Mouse (Mus musculus): ENCODE measurements around the gene Lhpp.

Gene Lhpp

GRCm38 (mm10) chr7:132682336-132682735 is 71.9 kb downstream of the Lhpp start:
- DNase-seq (ENCODE audit: low read depth), result no peak

- DNase-seq (ENCODE audit: low read depth), result no peak
These were observed 72.5 kb downstream of the Lhpp start for GRCm38 (mm10) chr7:132682901-132683300.

- no peak for DNase-seq (ENCODE audit: low read depth)
These were observed 73.5 kb downstream of the Lhpp start for GRCm38 (mm10) chr7:132683923-132684322.

GRCm38 (mm10) chr7:132686515-132686914 is 76.1 kb downstream of the Lhpp start:
- peak; percentile 69 for DNase-seq (ENCODE audit: low read depth)

- DNase-seq (ENCODE audit: low read depth), result no peak
These were observed 77.5 kb downstream of the Lhpp start for GRCm38 (mm10) chr7:132687897-132688296.

GRCm38 (mm10) chr7:132688721-132689120 is 78.3 kb downstream of the Lhpp start:
- DNase-seq (ENCODE audit: low read depth), result no peak

- DNase-seq (ENCODE audit: low read depth), result no peak
These were observed 79.3 kb downstream of the Lhpp start for GRCm38 (mm10) chr7:132689722-132690121.

GRCm38 (mm10) chr7:132690716-132691472 is 80.5 kb downstream of the Lhpp start:
- DNase-seq (ENCODE audit: low read depth), result no peak

GRCm38 (mm10) chr7:132692719-132693118 is 82.3 kb downstream of the Lhpp start:
- DNase-seq (ENCODE audit: low read depth), result no peak

GRCm38 (mm10) chr7:132693561-132693960 is 83.1 kb downstream of the Lhpp start:
- no peak for DNase-seq (ENCODE audit: low read depth)

- DNase-seq (ENCODE audit: low read depth), result no peak
These were observed 86.9 kb downstream of the Lhpp start for GRCm38 (mm10) chr7:132697258-132697796.

- no peak for DNase-seq (ENCODE audit: low read depth)
These were observed 88.3 kb downstream of the Lhpp start for GRCm38 (mm10) chr7:132698737-132699136.

- DNase-seq (ENCODE audit: low read depth), result no peak
These were observed 88.7 kb downstream of the Lhpp start for GRCm38 (mm10) chr7:132699165-132699564.

GRCm38 (mm10) chr7:132699639-132700038 is 89.2 kb downstream of the Lhpp start:
- peak; percentile 40 for DNase-seq (ENCODE audit: low read depth)

- no peak for DNase-seq (ENCODE audit: low read depth)
These were observed 89.7 kb downstream of the Lhpp start for GRCm38 (mm10) chr7:132700107-132700506.

GRCm38 (mm10) chr7:132701412-132701811 is 91.0 kb downstream of the Lhpp start:
- no peak for DNase-seq (ENCODE audit: low read depth)

GRCm38 (mm10) chr7:132702024-132702423 is 91.6 kb downstream of the Lhpp start:
- DNase-seq (ENCODE audit: low read depth), result no peak

- no peak for DNase-seq (ENCODE audit: low read depth)
These were observed 92.1 kb downstream of the Lhpp start for GRCm38 (mm10) chr7:132702492-132703070.

- no peak for DNase-seq (ENCODE audit: low read depth)
These were observed 93.3 kb downstream of the Lhpp start for GRCm38 (mm10) chr7:132703515-132704309.

- DNase-seq (ENCODE audit: low read depth), result no peak
These were observed 94.0 kb downstream of the Lhpp start for GRCm38 (mm10) chr7:132704310-132704875.

- peak; percentile 51 for DNase-seq (ENCODE audit: low read depth)
These were observed 94.7 kb downstream of the Lhpp start for GRCm38 (mm10) chr7:132705130-132705529.

GRCm38 (mm10) chr7:132711579-132711978 is 101.1 kb downstream of the Lhpp start:
- no peak for DNase-seq (ENCODE audit: low read depth)

Measured in induced T-regulatory cell, adult 2 months (primary cell).